Mouse (Mus musculus) MEL (cell line): ENCODE results near the gene Agpat4.

Source experiments
- CTCF ChIP-seq, 3 experiments: IDR thresholded peaks in 2 of 3; conservative IDR thresholded peaks in 1 of 3; 2 replicates each; pipeline ENCODE4 v1.5.1; 2011 to 2012; ENCODE audit warnings: low read length in 3 of 3, low read depth in 2 of 3, mild to moderate bottlenecking in 2 of 3, improper control_type of control experiment in 1 of 3, inconsistent platforms in 1 of 3, mixed read lengths in 1 of 3, moderate library complexity in 1 of 3; ENCODE audit not compliant: control insufficient read depth in 1 of 3, insufficient read depth in 1 of 3, poor library complexity in 1 of 3, severe bottlenecking in 1 of 3
- EP300 ChIP-seq, 2 experiments: IDR thresholded peaks; 2 replicates each; pipeline ENCODE4 v1.6.1; 2011; ENCODE audit warnings: improper control_type of control experiment in 2 of 2, low read length in 2 of 2, low read depth in 1 of 2, mild to moderate bottlenecking in 1 of 2
- KAT2A ChIP-seq: conservative IDR thresholded peaks from 2 replicates; pipeline ENCODE4 v1.6.1; 2012; ENCODE audit warnings: low read depth, low read length, improper control_type of control experiment, inconsistent platforms
- MEF2A ChIP-seq: IDR thresholded peaks from 2 replicates; pipeline ENCODE4 v1.6.1; 2014; ENCODE audit warnings: low read depth, mild to moderate bottlenecking, inconsistent platforms, low read length, improper control_type of control experiment; ENCODE audit not compliant: poor library complexity, insufficient replicate concordance, severe bottlenecking; ENCODE audit errors: extremely low read depth
- MYC ChIP-seq: IDR thresholded peaks from 2 replicates; pipeline ENCODE4 v1.6.1; 2011; ENCODE audit warnings: low read depth, mild to moderate bottlenecking, low read length, improper control_type of control experiment, moderate library complexity
- UBTF ChIP-seq: IDR thresholded peaks from 2 replicates; pipeline ENCODE4 v1.6.1; 2012; ENCODE audit warnings: low read depth, mild to moderate bottlenecking, inconsistent platforms, low read length, improper control_type of control experiment, moderate library complexity, borderline replicate concordance; ENCODE audit not compliant: insufficient read depth
- ZMIZ1 ChIP-seq: IDR thresholded peaks from 2 replicates; pipeline ENCODE4 v1.6.1; 2012; ENCODE audit warnings: low read depth, mild to moderate bottlenecking, inconsistent platforms, low read length, improper control_type of control experiment, moderate library complexity

DNA sequence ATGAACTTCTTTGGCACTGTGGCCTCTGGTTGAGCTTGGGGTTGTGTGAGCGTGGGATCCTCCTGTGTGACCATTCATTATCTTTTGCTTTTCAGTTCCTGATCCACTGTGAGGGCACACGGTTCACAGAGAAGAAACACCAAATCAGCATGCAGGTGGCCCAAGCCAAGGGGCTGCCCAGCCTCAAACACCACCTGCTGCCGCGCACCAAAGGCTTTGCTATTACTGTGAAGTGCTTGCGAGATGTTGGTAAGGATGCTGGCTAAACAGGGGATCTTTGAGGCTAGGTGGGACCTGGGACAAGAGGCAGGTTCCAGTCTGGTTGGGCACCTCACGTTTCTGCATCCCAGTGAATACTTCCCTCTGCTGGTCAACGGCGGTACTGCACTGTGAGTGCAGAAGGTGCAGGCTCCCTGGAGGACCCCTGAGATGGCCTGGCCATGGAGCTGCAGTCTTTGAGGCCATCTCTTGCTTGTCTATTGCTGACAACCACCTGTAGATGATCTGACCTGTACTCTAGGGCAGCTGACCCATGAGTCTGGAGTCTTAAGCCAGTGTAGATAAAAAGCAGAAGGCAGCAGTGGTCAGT, 92.1 kb downstream of the Agpat4 start:
- peak; percentile 94 to 99 (median 95) for TF ChIP-seq CTCF (IDR thresholded peaks at IDR 0.05 in 2 of 3, conservative IDR thresholded peaks at IDR 0.05 in 1 of 3; ENCODE audit: control insufficient read depth in 1 of 3, insufficient read depth in 1 of 3, low read depth in 2 of 3, low read length in 3 of 3, poor library complexity in 1 of 3, severe bottlenecking in 1 of 3)
- TF ChIP-seq EP300 (IDR thresholded peaks at IDR 0.05; ENCODE audit: low read depth in 1 of 2, low read length in 2 of 2): no peak
- no peak for TF ChIP-seq MYC
- TF ChIP-seq KAT2A: no peak
- no peak for TF ChIP-seq MEF2A
- TF ChIP-seq UBTF: no peak
- no peak for TF ChIP-seq ZMIZ1
